Mouse (Mus musculus) E14TG2a.4 (cell line): Measurements from ENCODE around the gene Fars2.

ENCODE experiments used
- H3K27me3 ChIP-seq: 2 replicates; pipeline ENCODE4 v1.6.1; 2014; ENCODE audit warnings: low read length, control low read depth; ENCODE audit not compliant: insufficient read depth
- H3K36me3 ChIP-seq: 2 replicates; pipeline ENCODE4 v1.6.1; 2014; ENCODE audit warnings: low read length, control low read depth; ENCODE audit not compliant: insufficient read depth
- H3K4me1 ChIP-seq: replicated peaks from 2 replicates; pipeline ENCODE4 v1.6.1; 2014; ENCODE audit warnings: low read depth, low read length, control low read depth
- H3K4me3 ChIP-seq: replicated peaks from 2 replicates; pipeline ENCODE4 v1.5.1; 2014; ENCODE audit warnings: mild to moderate bottlenecking, low read length
- H3K9me3 ChIP-seq: 2 replicates; pipeline ENCODE4 v1.6.1; 2014; ENCODE audit warnings: low read length, control low read depth
- CTCF ChIP-seq: conservative IDR thresholded peaks from 2 replicates; pipeline ENCODE4 v1.5.1; 2014; ENCODE audit warnings: low read length
- NANOG ChIP-seq: IDR thresholded peaks from 2 replicates; pipeline ENCODE4 v1.6.1; 2014; ENCODE audit warnings: borderline replicate concordance, low read length, mixed read lengths
- POU5F1 ChIP-seq: IDR thresholded peaks from 2 replicates; pipeline ENCODE4 v1.6.1; 2014; ENCODE audit warnings: low read length, borderline replicate concordance

Fars2 gene

GRCm38 (mm10) chr13:36729731-36730340 lies 612.6 kb downstream of the Fars2 start:
- H3K4me1 ChIP-seq: peaks cover 44% of the 10 kb centered on the region
- H3K27me3 ChIP-seq: peaks cover 96% of the 10 kb centered on the region
- H3K9me3 ChIP-seq: no peaks in the 10 kb centered on the region; the same call in 1 of the 2 replicates
- H3K36me3 ChIP-seq: no peaks in the 10 kb centered on the region
- H3K4me3 ChIP-seq: no peak overlapping the region
- TF ChIP-seq CTCF (no peak), POU5F1 (no peak), NANOG (no peak)

GRCm38 (mm10) chr13:36730341-36730761 lies 613.1 kb downstream of the Fars2 start:
- TF ChIP-seq NANOG: no peak
- no peak for TF ChIP-seq CTCF
- Histone ChIP-seq H3K36me3 (no peaks in the 10 kb centered on the region), H3K4me3 (no peak overlapping the region), H3K9me3 (no peaks in the 10 kb centered on the region; the same call in 1 of the 2 replicates), H3K27me3 (peaks cover 96% of the 10 kb centered on the region), H3K4me1 (peaks cover 42% of the 10 kb centered on the region)

GRCm38 (mm10) chr13:36731016-36731930 lies 614.1 kb downstream of the Fars2 start:
- no peaks in the 10 kb centered on the region for H3K36me3 ChIP-seq
- no peaks in the 10 kb centered on the region; the same call in 1 of the 2 replicates for H3K9me3 ChIP-seq
- H3K27me3 ChIP-seq: peaks cover 94% of the 10 kb centered on the region
- peak overlapping the region; percentile 45 for H3K4me3 ChIP-seq
- TF ChIP-seq POU5F1 (no peak), CTCF (no peak), NANOG (no peak)
- peaks cover 48% of the 10 kb centered on the region for H3K4me1 ChIP-seq

GRCm38 (mm10) chr13:36731931-36732461 lies 614.8 kb downstream of the Fars2 start:
- H3K4me3 ChIP-seq: peak overlapping the region; percentile 45
- no peaks in the 10 kb centered on the region; the same call in 1 of the 2 replicates for H3K9me3 ChIP-seq
- peaks cover 87% of the 10 kb centered on the region for H3K27me3 ChIP-seq
- H3K4me1 ChIP-seq: peaks cover 48% of the 10 kb centered on the region
- no peaks in the 10 kb centered on the region for H3K36me3 ChIP-seq
- TF ChIP-seq NANOG: no peak
- no peak for TF ChIP-seq POU5F1
- TF ChIP-seq CTCF: no peak

GRCm38 (mm10) chr13:36732891-36733490 lies 615.8 kb downstream of the Fars2 start:
- no peaks in the 10 kb centered on the region for H3K36me3 ChIP-seq
- peaks cover 45% of the 10 kb centered on the region for H3K4me1 ChIP-seq
- TF ChIP-seq NANOG (no peak), CTCF (no peak), POU5F1 (no peak)
- peaks cover 85% of the 10 kb centered on the region for H3K27me3 ChIP-seq
- no peaks in the 10 kb centered on the region; the same call in 1 of the 2 replicates for H3K9me3 ChIP-seq
- H3K4me3 ChIP-seq: no peak overlapping the region

- H3K4me1 ChIP-seq: peaks cover 42% of the 10 kb centered on the region
- no peaks in the 10 kb centered on the region; the same call in 1 of the 2 replicates for H3K9me3 ChIP-seq
- H3K4me3 ChIP-seq: peak overlapping the region; percentile 75
- TF ChIP-seq POU5F1 (no peak), NANOG (no peak), CTCF (no peak)
- H3K36me3 ChIP-seq: no peaks in the 10 kb centered on the region
- peaks cover 82% of the 10 kb centered on the region for H3K27me3 ChIP-seq
Observed at GRCm38 (mm10) chr13:36733566-36733965, 616.4 kb downstream of the Fars2 start.

- no peaks in the 10 kb centered on the region; the same call in 1 of the 2 replicates for H3K9me3 ChIP-seq
- H3K4me1 ChIP-seq: peaks cover 42% of the 10 kb centered on the region
- no peaks in the 10 kb centered on the region for H3K36me3 ChIP-seq
- peak overlapping the region; percentile 75 for H3K4me3 ChIP-seq
- H3K27me3 ChIP-seq: peaks cover 80% of the 10 kb centered on the region
- TF ChIP-seq CTCF: no peak
- no peak for TF ChIP-seq POU5F1
- no peak for TF ChIP-seq NANOG
Observed at GRCm38 (mm10) chr13:36733989-36734690, 616.9 kb downstream of the Fars2 start.
